Mouse (Mus musculus) c-Kit-positive CD71-positive TER-119-negative erythroid progenitor cells, embryonic 14.5 days (primary cell): Measurements from ENCODE around the gene Sv2b.

ENCODE experiments used
- DNase-seq: peaks from one replicate; pipeline ENCODE4 v3.0.0-alpha.2; 2013; ENCODE audit warnings: low read depth

The Sv2b gene

DNA sequence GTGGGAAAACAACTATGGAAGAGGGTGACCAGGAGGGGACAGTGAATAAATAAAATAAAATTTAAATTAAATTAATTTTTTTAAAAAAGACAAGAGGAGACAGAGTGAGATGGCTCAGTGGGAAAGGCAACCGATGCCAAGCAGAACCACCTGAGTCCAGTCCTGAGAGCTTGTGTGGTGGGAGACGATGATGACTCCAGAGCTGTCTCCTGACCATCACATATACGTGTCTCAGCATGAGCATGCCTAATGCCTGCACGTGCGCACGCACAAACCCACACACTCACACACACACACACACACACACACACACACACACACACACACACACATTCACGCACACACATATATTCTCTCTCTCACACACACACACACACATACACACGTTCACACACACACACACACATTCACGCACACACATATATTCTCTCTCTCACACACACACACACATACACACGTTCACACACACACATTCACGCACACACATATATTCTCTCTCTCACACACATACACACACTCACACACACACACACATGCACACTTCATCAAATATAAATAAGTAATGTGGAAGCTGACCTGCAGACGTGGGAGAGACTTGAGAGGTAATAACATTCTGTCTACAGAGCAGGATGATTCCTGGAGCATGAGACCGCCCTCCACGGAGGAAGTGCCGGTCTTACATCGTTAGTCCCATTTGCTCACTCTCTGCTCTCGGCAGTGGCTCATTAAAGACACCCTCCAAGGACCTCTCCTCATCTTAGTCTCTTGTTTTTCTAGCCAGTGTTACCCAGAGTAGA, 206.3 kb downstream of the Sv2b start:
- DNase-seq: no peak

- no peak for DNase-seq
Observed at GRCm38 (mm10) chr7:75085473-75085872, 223.6 kb downstream of the Sv2b start.

GRCm38 (mm10) chr7:75080163-75080562, 228.9 kb downstream of the Sv2b start:
- no peak for DNase-seq

- no peak for DNase-seq
Observed at GRCm38 (mm10) chr7:75077560-75078208, 231.4 kb downstream of the Sv2b start.
